Mouse (Mus musculus): Measurements from ENCODE around the gene Mmp28. TPM values are rescaled to one million over a fixed set of nuclear protein-coding genes. Genes with fewer than 3 reads are reported as not detected.

The Mmp28 gene
- polyA plus RNA-seq, 1 experiment from 2014 or later: 2.7 TPM

- 78% methylated on average over 7 of the region's 7 CpGs for WGBS
- Histone ChIP-seq H3K27me3 (no peaks in the 10 kb centered on the region), H3K4me3 (no peak overlapping the region), H3K4me2 (no peak overlapping the region), H3K9ac (no peak overlapping the region), H3K36me3 (peaks cover 40% of the 10 kb centered on the region), H3K27ac (no peak overlapping the region), H3K9me3 (no peaks in the 10 kb centered on the region), H3K4me1 (no peaks in the 10 kb centered on the region)
- ATAC-seq (ENCODE audit: borderline replicate concordance, extremely low read depth, low FRiP score, low TSS enrichment): no peak
These were observed 65.2 kb downstream of the Mmp28 start for GRCm38 (mm10) chr11:83397626-83398025.

- ATAC-seq (ENCODE audit: borderline replicate concordance, extremely low read depth, low FRiP score, low TSS enrichment): no peak
- Histone ChIP-seq H3K9me3 (no peaks in the 10 kb centered on the region), H3K4me1 (no peaks in the 10 kb centered on the region), H3K4me3 (no peak overlapping the region), H3K9ac (no peak overlapping the region), H3K36me3 (peaks cover 55% of the 10 kb centered on the region), H3K4me2 (no peak overlapping the region), H3K27ac (no peak overlapping the region), H3K27me3 (no peaks in the 10 kb centered on the region)
- 52% methylated on average over 6 of the region's 6 CpGs for WGBS
These were observed 68.0 kb downstream of the Mmp28 start for GRCm38 (mm10) chr11:83394802-83395439.

GRCm38 (mm10) chr11:83393062-83393461, 69.8 kb downstream of the Mmp28 start:
- ATAC-seq (ENCODE audit: borderline replicate concordance, extremely low read depth, low FRiP score, low TSS enrichment): no peak
- no peaks in the 10 kb centered on the region for H3K27me3 ChIP-seq
- no peaks in the 10 kb centered on the region for H3K9me3 ChIP-seq
- peaks cover 44% of the 10 kb centered on the region for H3K36me3 ChIP-seq
- no peaks in the 10 kb centered on the region for H3K4me1 ChIP-seq
- H3K4me2 ChIP-seq: no peak overlapping the region
- 88% methylated on average over 4 of the region's 4 CpGs for WGBS
- no peak overlapping the region for H3K27ac ChIP-seq
- H3K9ac ChIP-seq: no peak overlapping the region
- no peak overlapping the region for H3K4me3 ChIP-seq

Other genes starting within 250 kb of the Mmp28 start
- 0.27 and 0.53 TPM in 2 replicates for gene Slfn14, start 176.3 kb downstream of the Mmp28 start, polyA plus RNA-seq (2015; fragmentation: Nextera tagmentation; extraction: Ambion mirVana)
- 53.1 and 55.7 TPM in 2 replicates for gene Ap2b1, start 164.0 kb downstream of the Mmp28 start, polyA plus RNA-seq (2015; fragmentation: Nextera tagmentation; extraction: Ambion mirVana)
- gene Pex12, start 160.5 kb downstream of the Mmp28 start, polyA plus RNA-seq (2015; fragmentation: Nextera tagmentation; extraction: Ambion mirVana): 12.1 and 12.3 TPM in 2 replicates
- gene Rasl10b, start 53.9 kb downstream of the Mmp28 start, polyA plus RNA-seq (2015; fragmentation: Nextera tagmentation; extraction: Ambion mirVana): 1.3 and 1.8 TPM in 2 replicates
- gene Gas2l2, start 33.6 kb downstream of the Mmp28 start, polyA plus RNA-seq (2015; fragmentation: Nextera tagmentation; extraction: Ambion mirVana): 0.32 and 0.35 TPM in 2 replicates
- 0.18 and 0.29 TPM in 2 replicates for gene 1700020L24Rik, start 25.4 kb downstream of the Mmp28 start, polyA plus RNA-seq (2015; fragmentation: Nextera tagmentation; extraction: Ambion mirVana)
- gene Taf15, start 10.0 kb upstream of the Mmp28 start, polyA plus RNA-seq (2015; fragmentation: Nextera tagmentation; extraction: Ambion mirVana): 11.0 and 11.3 TPM in 2 replicates
- gene Heatr9, start 59.1 kb upstream of the Mmp28 start, polyA plus RNA-seq (2015; fragmentation: Nextera tagmentation; extraction: Ambion mirVana): not detected in 2 replicates
- 0.82 TPM in 1 of 2 replicates, not detected in the other for gene Ccl5, start 67.4 kb upstream of the Mmp28 start, polyA plus RNA-seq (2015; fragmentation: Nextera tagmentation; extraction: Ambion mirVana)
- 4.9 and 5.4 TPM in 2 replicates for gene Ccl9, start 115.6 kb upstream of the Mmp28 start, polyA plus RNA-seq (2015; fragmentation: Nextera tagmentation; extraction: Ambion mirVana)
- gene Ccl6, start 130.0 kb upstream of the Mmp28 start, polyA plus RNA-seq (2015; fragmentation: Nextera tagmentation; extraction: Ambion mirVana): 8.1 and 9.2 TPM in 2 replicates
- gene Rpl9-ps1, start 182.6 kb upstream of the Mmp28 start, polyA plus RNA-seq (2015; fragmentation: Nextera tagmentation; extraction: Ambion mirVana): not detected in 2 replicates
- gene Ccl3, start 186.3 kb upstream of the Mmp28 start, polyA plus RNA-seq (2015; fragmentation: Nextera tagmentation; extraction: Ambion mirVana): 1.1 and 1.2 TPM in 2 replicates
- gene Ccl4, start 199.5 kb upstream of the Mmp28 start, polyA plus RNA-seq (2015; fragmentation: Nextera tagmentation; extraction: Ambion mirVana): 0.56 TPM in 1 of 2 replicates, not detected in the other
- gene Wfdc17, start 240.9 kb upstream of the Mmp28 start, polyA plus RNA-seq (2015; fragmentation: Nextera tagmentation; extraction: Ambion mirVana): 1.8 and 2.1 TPM in 2 replicates
- 1.4 and 2.4 TPM in 2 replicates for gene Wfdc18, start 245.9 kb upstream of the Mmp28 start, polyA plus RNA-seq (2015; fragmentation: Nextera tagmentation; extraction: Ambion mirVana)

All from lung, embryonic 15.5 days (tissue).